25 mouse cellular contexts compared by ENCODE assay signal in genomic region chr3:101860151-101860550, GRCm38 (mm10). TPM values are rescaled to one million over a fixed set of nuclear protein-coding genes. Genes with fewer than 3 reads are reported as not detected.
DNase-seq lines count a peak whose midpoint lies in the region; ATAC-seq and TF ChIP-seq lines count a peak whose summit lies in the region.
"Had no signal": no experiment of that assay in that cellular context is flagged by ENCODE, and none has a peak within 500 bp of the region (broad histone marks: within the 10 kb centered on the region; RNA-seq: fewer than 3 reads in every experiment).

No protein-coding gene starts in this region.

- intact Hi-C loops in left cerebral cortex, adult 2 months (cut with DNase I): no loop called here
- intact Hi-C loops in left cerebral cortex, postnatal 4 days (cut with DNase I): no loop called here

- DNase-seq in hindbrain, postnatal 0 days (ENCODE audit: low spot score): no peak
- DNase-seq in left cerebral cortex, adult 2 months (ENCODE audit: extremely low spot score in 1 of 2, low spot score in 2 of 2): peak; percentile 23 to 51
- no peak for DNase-seq in left cerebral cortex, postnatal 4 days
- peak; percentile 8 for DNase-seq in ZHBTc4 (ENCODE audit: low read depth, low spot score)
- no peak for DNase-seq in yolk sac, embryonic 10.5 days (ENCODE audit: low spot score)
- DNase-seq: adrenal gland, postnatal 14 days; cerebellum, adult 8-10 months; cerebellum, postnatal 36 days; gastrocnemius, postnatal 14 days; heart, adult 11 months; heart, postnatal 14 days; kidney, adult 11 months; lung, postnatal 4 days; spleen, adult 18-20 months had no signal

- H3K4me3 ChIP-seq in hindbrain, embryonic 16.5 days (ENCODE audit: low read length): no peak overlapping the region
- no peak overlapping the region for H3K4me3 ChIP-seq in hindbrain, postnatal 0 days (ENCODE audit: low read length)
- H3K4me3 ChIP-seq in left cerebral cortex, adult 2 months: no peak overlapping the region
- H3K4me3 ChIP-seq in cortical plate, adult 2 months (ENCODE audit: insufficient read depth, low read length): no peak overlapping the region
- H3K4me3 ChIP-seq: embryonic facial prominence, embryonic 15.5 days; heart, embryonic 13.5 days; myocyte; neural tube, embryonic 13.5 days had no signal

- peaks cover 5% of the 10 kb centered on the region; the same call in 1 of the 2 replicates for H3K36me3 ChIP-seq in hindbrain, embryonic 16.5 days (ENCODE audit: control insufficient read depth, insufficient read depth, low read length)
- no peaks in the 10 kb centered on the region; the same call in 1 of the 2 replicates for H3K36me3 ChIP-seq in hindbrain, postnatal 0 days (ENCODE audit: insufficient read depth, low read length)

- WGBS in hindbrain, embryonic 16.5 days: 78% methylated on average over 7 of the region's 7 CpGs
- WGBS in hindbrain, postnatal 0 days: 80% methylated on average over 7 of the region's 7 CpGs

- ATAC-seq in hindbrain, embryonic 16.5 days: 0 out of 2 replicates have a peak, but pooled peaks have one; percentile 6
- ATAC-seq in hindbrain, postnatal 0 days: no peak
- ATAC-seq: midbrain, embryonic 16.5 days had no signal

- 0 out of 2 replicates have a peak, but pooled peaks have one; percentile 27 for TF ChIP-seq POLR2A in cortical plate, adult 2 months (IDR thresholded peaks at IDR 0.05; ENCODE audit: extremely low read depth, insufficient read depth, low read length)

- TF ChIP-seq CTCF in hindbrain, postnatal 0 days (IDR thresholded peaks at IDR 0.05; ENCODE audit: low read depth): no peak
- TF ChIP-seq CTCF in left cerebral cortex, adult 2 months (IDR thresholded peaks at IDR 0.05): no peak
- no peak for TF ChIP-seq CTCF in cortical plate, adult 2 months (IDR thresholded peaks at IDR 0.05; ENCODE audit: extremely low read depth, insufficient read depth, low read length)

- H3K4me1 ChIP-seq in hindbrain, embryonic 16.5 days (ENCODE audit: control insufficient read depth, insufficient read depth, low read depth, low read length): no peaks in the 10 kb centered on the region
- H3K4me1 ChIP-seq in hindbrain, postnatal 0 days (ENCODE audit: insufficient read depth, low read length): no peaks in the 10 kb centered on the region
- no peaks in the 10 kb centered on the region for H3K4me1 ChIP-seq in cortical plate, adult 2 months (ENCODE audit: control insufficient read depth, insufficient read depth, low read length)
- H3K4me1 ChIP-seq: embryonic facial prominence, embryonic 15.5 days; heart, embryonic 13.5 days; neural tube, embryonic 13.5 days had no signal

- H3K9me3 ChIP-seq in hindbrain, embryonic 16.5 days (ENCODE audit: control insufficient read depth, low read length): no peaks in the 10 kb centered on the region
- H3K9me3 ChIP-seq in hindbrain, postnatal 0 days (ENCODE audit: low read length): no peaks in the 10 kb centered on the region
- H3K9me3 ChIP-seq: embryonic facial prominence, embryonic 15.5 days; heart, embryonic 13.5 days; neural tube, embryonic 13.5 days had no signal

- no peak overlapping the region for H3K27ac ChIP-seq in hindbrain, embryonic 16.5 days (ENCODE audit: low read depth, low read length)
- H3K27ac ChIP-seq in hindbrain, postnatal 0 days: no peak overlapping the region
- H3K27ac ChIP-seq in left cerebral cortex, adult 2 months: peak overlapping the region; percentile 65
- H3K27ac ChIP-seq in cortical plate, adult 2 months (ENCODE audit: insufficient read depth, low read length): no peak overlapping the region
- H3K27ac ChIP-seq: embryonic facial prominence, embryonic 15.5 days; heart, embryonic 13.5 days; kidney, postnatal 0 days; neural tube, embryonic 13.5 days had no signal

- H3K9ac ChIP-seq in hindbrain, embryonic 16.5 days (ENCODE audit: low read depth, low read length): no peak overlapping the region
- H3K9ac ChIP-seq in hindbrain, postnatal 0 days (replicated peaks; ENCODE audit: low read length): no peak overlapping the region
- H3K9ac ChIP-seq: embryonic facial prominence, embryonic 15.5 days; heart, embryonic 13.5 days; neural tube, embryonic 13.5 days had no signal

- H3K4me2 ChIP-seq in hindbrain, embryonic 16.5 days (ENCODE audit: low read length): no peak overlapping the region
- H3K4me2 ChIP-seq in hindbrain, postnatal 0 days (ENCODE audit: low read depth, low read length): no peak overlapping the region
- H3K4me2 ChIP-seq: embryonic facial prominence, embryonic 15.5 days; heart, embryonic 13.5 days; neural tube, embryonic 13.5 days had no signal

- H3K27me3 ChIP-seq in hindbrain, embryonic 16.5 days (replicated peaks; ENCODE audit: control insufficient read depth, insufficient read depth, low read length): no peaks in the 10 kb centered on the region
- H3K27me3 ChIP-seq in hindbrain, postnatal 0 days (ENCODE audit: insufficient read depth, low read length): no peaks in the 10 kb centered on the region
- H3K27me3 ChIP-seq: embryonic facial prominence, embryonic 15.5 days; heart, embryonic 13.5 days; neural tube, embryonic 13.5 days had no signal

RNA-seq across cellular contexts. Expression of gene Mab21l3, which starts 11.4 kb away (rescaled TPM):
- polyA plus RNA-seq in hindbrain, embryonic 16.5 days (2015; fragmentation: Nextera tagmentation; extraction: Ambion mirVana): 0.16 TPM in 2 replicates
- 0.10 and 0.72 TPM in 2 replicates for total RNA-seq in hindbrain, postnatal 0 days (2014; rRNA removed)
- 0.04 and 0.09 TPM in 2 replicates for polyA plus RNA-seq in hindbrain, postnatal 0 days (2015; fragmentation: Nextera tagmentation; extraction: Ambion mirVana)
- total RNA-seq in left cerebral cortex, adult 2 months (2021): under 1 TPM; 0.12 to 0.32 TPM
- total RNA-seq in left cerebral cortex, postnatal 4 days (2021): under 1 TPM; 0.16 to 0.28 TPM
- polyA plus RNA-seq in cortical plate, adult 2 months (2012; rRNA removed): 0.15 and 0.17 TPM in 2 replicates
- total RNA-seq: gastrocnemius, postnatal 14 days; heart, postnatal 14 days; megakaryocyte-erythroid progenitor cell, adult 5-6 weeks; MEL had no signal
- polyA plus RNA-seq: liver, adult 2 months had no signal

Comparison
In these comparisons a context has a peak if more than half of its experiments do, and no peak if none do; other contexts are left out.
1. DNase-seq: peak in left cerebral cortex, adult 2 months (2 of 2) and ZHBTc4 (single experiment); none in hindbrain, postnatal 0 days (single experiment), left cerebral cortex, postnatal 4 days (single experiment) and yolk sac, embryonic 10.5 days (single experiment).